Mouse (Mus musculus) kidney, postnatal 0 days (tissue): ENCODE measurements at regions not wholly inside any gene's neighbourhood (a gene's known extent, or its start where the extent isn't known, plus 50 kb on each side); places are given as distances from the start of the nearest gene placed in this dataset.

Experiments used
- ATAC-seq: fragments of 200-750 bp; cut with Nextera tagmentation; replicated peaks from 2 replicates; pipeline ENCODE4 v1.8.0; 2017; ENCODE audit warnings: low read depth, moderate number of reproducible peaks, moderate TSS enrichment, moderate library complexity; ENCODE audit not compliant: low FRiP score
- DNase-seq: peaks from one replicate; pipeline ENCODE4 v3.0.0-alpha.2; 2016; ENCODE audit warnings: low spot score
- H3K27ac ChIP-seq: fragments of 300-500 bp; sonication (generic); 2 replicates; pipeline ENCODE4 v1.5.1; 2014; ENCODE audit warnings: mild to moderate bottlenecking
- H3K27me3 ChIP-seq: fragments of 300-500 bp; sonication (generic); 2 replicates; pipeline ENCODE4 v1.6.1; 2014; ENCODE audit warnings: low read length, mixed read lengths; ENCODE audit not compliant: insufficient read depth
- H3K36me3 ChIP-seq: fragments of 300-500 bp; sonication (generic); 2 replicates; pipeline ENCODE4 v1.6.1; 2014; ENCODE audit warnings: low read length, mixed read lengths; ENCODE audit not compliant: insufficient read depth
- H3K4me1 ChIP-seq: fragments of 300-500 bp; sonication (generic); replicated peaks from 2 replicates; pipeline ENCODE4 v1.6.1; 2014; ENCODE audit warnings: antibody characterized with exemption, low read length, mixed read lengths; ENCODE audit not compliant: insufficient read depth
- H3K4me2 ChIP-seq: fragments of 300-500 bp; sonication (generic); 2 replicates; pipeline ENCODE4 v1.6.1; 2014; ENCODE audit warnings: mild to moderate bottlenecking, low read length, moderate library complexity, mixed read lengths
- H3K4me3 ChIP-seq: fragments of 300-500 bp; sonication (generic); replicated peaks from 2 replicates; pipeline ENCODE4 v1.5.1; 2014; ENCODE audit warnings: low read depth, low read length
- H3K9ac ChIP-seq: fragments of 300-500 bp; sonication (generic); 2 replicates; pipeline ENCODE4 v1.6.1; 2014; ENCODE audit warnings: low read depth, low read length
- H3K9me3 ChIP-seq: fragments of 300-500 bp; sonication (generic); replicated peaks from 2 replicates; pipeline ENCODE4 v1.6.1; 2016; ENCODE audit warnings: low read length, inconsistent platforms, mixed read lengths
- CTCF ChIP-seq: IDR thresholded peaks from 2 replicates; pipeline ENCODE4 v1.5.1; 2016; ENCODE audit warnings: antibody characterized with exemption, low read depth, mild to moderate bottlenecking, moderate library complexity
- WGBS: fragments of 180-500 bp; shearing (Covaris S2); extraction: QIAGEN DNeasy Blood & Tissue Kit; methylation state at CpG from one replicate; pipeline ENCODE4 v1.1.7; 2014; 5-methylcytosine and 5-hydroxymethylcytosine counted together

- ATAC-seq = no peak
- 38% methylated on average over 12 of the region's 12 CpGs for WGBS
These were observed 102.0 kb upstream of the Mvb12b start for GRCm38 (mm10) chr2:33989555-33990370.

DNA sequence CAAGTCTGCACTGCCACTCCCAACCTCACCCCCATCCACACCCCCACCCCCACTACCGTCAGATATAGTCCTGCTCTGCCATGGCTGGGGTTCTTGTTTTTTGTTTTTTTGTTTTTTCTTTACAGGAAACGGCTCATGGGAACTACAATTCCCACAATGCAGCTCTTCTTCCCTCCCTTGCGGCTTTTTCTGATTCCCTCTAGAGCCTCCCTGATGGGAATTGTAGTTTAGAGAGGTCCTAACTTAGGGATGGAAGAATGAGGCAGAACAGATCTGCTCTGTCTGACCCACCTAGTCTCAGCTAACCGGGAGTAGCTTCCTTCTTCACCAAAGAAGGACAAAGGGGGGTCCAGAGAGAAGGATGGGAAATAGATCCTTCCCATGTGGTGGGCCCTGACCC lies 98.7 kb upstream of the Mvb12b start:
- ATAC-seq (no peak), DNase-seq (peak; percentile 86)
- WGBS = 17% methylated on average over 4 of the region's 4 CpGs
- Histone ChIP-seq H3K4me1 (no peaks in the 10 kb centered on the region), H3K4me2 (no peak overlapping the region), H3K27me3 (no peaks in the 10 kb centered on the region), H3K36me3 (no peaks in the 10 kb centered on the region), H3K9ac (no peak overlapping the region), H3K9me3 (no peaks in the 10 kb centered on the region), H3K27ac (no peak overlapping the region), H3K4me3 (no peak overlapping the region)
- TF ChIP-seq CTCF = no peak

More at GRCm38 (mm10) chr2:33989555-33990370, 102.0 kb upstream of the Mvb12b start:
- Histone ChIP-seq H3K9ac (no peak overlapping the region), H3K36me3 (no peaks in the 10 kb centered on the region), H3K4me2 (no peak overlapping the region), H3K9me3 (no peaks in the 10 kb centered on the region), H3K4me1 (no peaks in the 10 kb centered on the region), H3K27ac (no peak overlapping the region), H3K4me3 (no peak overlapping the region), H3K27me3 (no peaks in the 10 kb centered on the region)
- no peak for DNase-seq
- no peak for TF ChIP-seq CTCF

GRCm38 (mm10) chr2:33985316-33985715 lies 97.6 kb upstream of the Mvb12b start:
- ATAC-seq = no peak
- 76% methylated on average over 11 of the region's 11 CpGs for WGBS
- Histone ChIP-seq H3K4me3 (no peak overlapping the region), H3K27me3 (no peaks in the 10 kb centered on the region), H3K36me3 (no peaks in the 10 kb centered on the region), H3K4me2 (no peak overlapping the region), H3K9me3 (no peaks in the 10 kb centered on the region), H3K27ac (no peak overlapping the region), H3K9ac (no peak overlapping the region), H3K4me1 (no peaks in the 10 kb centered on the region)
- DNase-seq = no peak
- TF ChIP-seq CTCF = no peak

- 47% methylated on average over 11 of the region's 11 CpGs for WGBS
- H3K9me3 ChIP-seq = no peaks in the 10 kb centered on the region
- no peak overlapping the region for H3K27ac ChIP-seq
- H3K4me3 ChIP-seq = no peak overlapping the region
- no peaks in the 10 kb centered on the region for H3K36me3 ChIP-seq
- DNase-seq (no peak), ATAC-seq (no peak)
- H3K4me1 ChIP-seq = no peaks in the 10 kb centered on the region
- H3K27me3 ChIP-seq = no peaks in the 10 kb centered on the region
- no peak for TF ChIP-seq CTCF
- no peak overlapping the region for H3K4me2 ChIP-seq
- H3K9ac ChIP-seq = no peak overlapping the region
These were observed 95.5 kb upstream of the Mvb12b start for GRCm38 (mm10) chr2:33983112-33983748.

GRCm38 (mm10) chr2:33981936-33982335 lies 94.2 kb upstream of the Mvb12b start:
- Histone ChIP-seq H3K36me3 (no peaks in the 10 kb centered on the region), H3K27me3 (no peaks in the 10 kb centered on the region), H3K4me2 (no peak overlapping the region), H3K9ac (no peak overlapping the region), H3K4me3 (no peak overlapping the region), H3K9me3 (no peaks in the 10 kb centered on the region), H3K4me1 (no peaks in the 10 kb centered on the region), H3K27ac (no peak overlapping the region)
- TF ChIP-seq CTCF = no peak
- DNase-seq (no peak), ATAC-seq (no peak)
- WGBS = 45% methylated on average over 8 of the region's 8 CpGs

GRCm38 (mm10) chr2:33981321-33981720 lies 93.6 kb upstream of the Mvb12b start:
- Histone ChIP-seq H3K4me1 (no peaks in the 10 kb centered on the region), H3K36me3 (no peaks in the 10 kb centered on the region), H3K4me3 (no peak overlapping the region), H3K9ac (no peak overlapping the region), H3K9me3 (no peaks in the 10 kb centered on the region), H3K27ac (no peak overlapping the region), H3K4me2 (no peak overlapping the region), H3K27me3 (no peaks in the 10 kb centered on the region)
- DNase-seq (no peak), ATAC-seq (no peak)
- TF ChIP-seq CTCF = no peak
- 78% methylated on average over 7 of the region's 7 CpGs for WGBS
